In genomic region chr6:117080973-117081372, GRCm38 (mm10) we compare ENCODE assay signal across 9 mouse cellular contexts.
DNase-seq lines count a peak whose midpoint lies in the region; ATAC-seq and TF ChIP-seq lines count a peak whose summit lies in the region.
"Had no signal": no experiment of that assay in that cellular context is flagged by ENCODE, and none has a peak within 500 bp of the region (broad histone marks: within the 10 kb centered on the region; RNA-seq: fewer than 3 reads in every experiment).

No protein-coding gene starts in this region.

- no peak for TF ChIP-seq EP300 in liver, postnatal 0 days (IDR thresholded peaks at IDR 0.05; ENCODE audit: low read depth)

- H3K4me1 ChIP-seq in liver, postnatal 0 days (ENCODE audit: insufficient read depth), result no peaks in the 10 kb centered on the region
- H3K4me1 ChIP-seq in liver, embryonic 12.5 days, result no peaks in the 10 kb centered on the region
- H3K4me1 ChIP-seq in neural tube, embryonic 11.5 days (ENCODE audit: control insufficient read depth, insufficient read depth, low read length), result no peaks in the 10 kb centered on the region

- H3K36me3 ChIP-seq in liver, postnatal 0 days (replicated peaks; ENCODE audit: insufficient read depth, low read length), result no peaks in the 10 kb centered on the region
- H3K36me3 ChIP-seq in liver, embryonic 12.5 days, result no peaks in the 10 kb centered on the region
- H3K36me3 ChIP-seq in neural tube, embryonic 11.5 days (ENCODE audit: control insufficient read depth, insufficient read depth, low read length), result no peaks in the 10 kb centered on the region
- H3K36me3 ChIP-seq: embryonic facial prominence, embryonic 13.5 days had no signal

- WGBS in liver, postnatal 0 days (ENCODE audit: insufficient replicate concordance), result 37% methylated on average over 13 of the region's 13 CpGs
- 34% methylated on average over 13 of the region's 13 CpGs for WGBS in liver, embryonic 12.5 days (ENCODE audit: insufficient replicate concordance)
- WGBS in neural tube, embryonic 11.5 days, result 45% methylated on average over 13 of the region's 13 CpGs

- intact Hi-C loops in left cerebral cortex, postnatal 10 days (cut with DNase I), result no loop called here

- H3K4me2 ChIP-seq in liver, postnatal 0 days (ENCODE audit: low read depth, low read length), result no peak overlapping the region
- no peak overlapping the region for H3K4me2 ChIP-seq in liver, embryonic 12.5 days
- no peak overlapping the region for H3K4me2 ChIP-seq in neural tube, embryonic 11.5 days (ENCODE audit: low read depth)
- H3K4me2 ChIP-seq: embryonic facial prominence, embryonic 13.5 days had no signal

- no peak overlapping the region for H3K9ac ChIP-seq in liver, postnatal 0 days (replicated peaks)
- H3K9ac ChIP-seq in liver, embryonic 12.5 days, result no peak overlapping the region
- no peak overlapping the region for H3K9ac ChIP-seq in neural tube, embryonic 11.5 days (ENCODE audit: low read length)
- H3K9ac ChIP-seq: embryonic facial prominence, embryonic 13.5 days had no signal

- no peak overlapping the region for H3K4me3 ChIP-seq in liver, postnatal 0 days (ENCODE audit: low read depth, low read length)
- H3K4me3 ChIP-seq in liver, embryonic 12.5 days, result no peak overlapping the region
- no peak overlapping the region for H3K4me3 ChIP-seq in neural tube, embryonic 11.5 days (ENCODE audit: low read depth, low read length)
- H3K4me3 ChIP-seq: embryonic facial prominence, embryonic 13.5 days had no signal

- no peaks in the 10 kb centered on the region for H3K9me3 ChIP-seq in liver, postnatal 0 days (ENCODE audit: low read length)
- no peaks in the 10 kb centered on the region for H3K9me3 ChIP-seq in liver, embryonic 12.5 days (replicated peaks)
- no peaks in the 10 kb centered on the region for H3K9me3 ChIP-seq in neural tube, embryonic 11.5 days (ENCODE audit: control insufficient read depth, low read length)
- H3K9me3 ChIP-seq: embryonic facial prominence, embryonic 13.5 days had no signal

- H3K27ac ChIP-seq in liver, postnatal 0 days (ENCODE audit: low read depth), result no peak overlapping the region
- no peak overlapping the region for H3K27ac ChIP-seq in liver, embryonic 12.5 days
- no peak overlapping the region for H3K27ac ChIP-seq in neural tube, embryonic 11.5 days (ENCODE audit: low read depth, low read length)
- H3K27ac ChIP-seq: embryonic facial prominence, embryonic 13.5 days had no signal

- TF ChIP-seq CTCF in liver, postnatal 0 days (IDR thresholded peaks at IDR 0.05; ENCODE audit: low read depth), result peak; percentile 59

- H3K27me3 ChIP-seq in liver, postnatal 0 days (ENCODE audit: insufficient read depth, low read length), result no peaks in the 10 kb centered on the region
- no peaks in the 10 kb centered on the region for H3K27me3 ChIP-seq in liver, embryonic 12.5 days (replicated peaks)
- H3K27me3 ChIP-seq in neural tube, embryonic 11.5 days (ENCODE audit: control insufficient read depth, insufficient read depth, low read length), result no peaks in the 10 kb centered on the region
- H3K27me3 ChIP-seq: embryonic facial prominence, embryonic 13.5 days had no signal

- no peak for ATAC-seq in liver, postnatal 0 days
- no peak for ATAC-seq in liver, embryonic 12.5 days
- ATAC-seq in granulocyte monocyte progenitor cell, adult 5-6 weeks (replicated peaks; ENCODE audit: poor library complexity, severe bottlenecking), result peak; percentile 37; the same call in 1 of the 2 replicates
- ATAC-seq in neural tube, embryonic 11.5 days (ENCODE audit: insufficient read depth, low FRiP score, low TSS enrichment), result no peak

- DNase-seq in adrenal gland, postnatal 14 days, result peak; percentile 52
- DNase-seq in adrenal gland, adult 2 months, result no peak
- DNase-seq in liver, postnatal 0 days, result peak; percentile 19
- DNase-seq in neural tube, embryonic 11.5 days (ENCODE audit: low spot score), result peak; percentile 32
- DNase-seq in left cerebral cortex, postnatal 10 days (ENCODE audit: extremely low spot score in 1 of 2, low spot score in 2 of 2), result no peak
- no peak for DNase-seq in adrenal gland, adult 8-10 months

Comparison
In these comparisons a context has a peak if more than half of its experiments do, and no peak if none do; other contexts are left out.
1. DNase-seq: peak in adrenal gland, postnatal 14 days (single experiment), liver, postnatal 0 days (single experiment) and neural tube, embryonic 11.5 days (single experiment); none in adrenal gland, adult 2 months (single experiment), left cerebral cortex, postnatal 10 days (0 of 2) and adrenal gland, adult 8-10 months (single experiment).